22 mouse cellular contexts compared by ENCODE assay signal in the genomic region with DNA sequence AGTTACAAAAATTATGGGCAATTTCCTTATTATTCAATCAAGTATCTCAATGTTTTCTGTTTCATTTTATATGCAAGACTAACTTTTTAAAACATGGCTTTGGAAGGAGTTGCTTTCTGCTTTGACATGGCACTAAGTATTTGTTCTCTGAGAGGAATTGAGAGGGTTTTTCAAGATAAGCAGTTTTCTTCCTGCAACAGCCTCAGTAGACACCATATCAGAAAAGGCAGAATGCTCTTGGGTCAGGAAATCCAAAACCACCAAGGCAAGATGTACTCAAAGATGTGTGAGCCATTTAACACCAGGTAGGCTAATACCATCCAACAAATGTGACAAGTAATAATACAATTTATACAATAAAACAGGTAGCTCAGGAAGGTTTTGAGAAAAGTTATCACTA.
DNase-seq lines count a peak whose midpoint lies in the region; ATAC-seq and TF ChIP-seq lines count a peak whose summit lies in the region.
"Had no signal": no experiment of that assay in that cellular context is flagged by ENCODE, and none has a peak within 500 bp of the region (broad histone marks: within the 10 kb centered on the region; RNA-seq: fewer than 3 reads in every experiment).

No protein-coding gene starts in this region.

- no peaks in the 10 kb centered on the region for H3K79me2 ChIP-seq in MEL (ENCODE audit: control insufficient read depth, insufficient read depth, low read length, poor library complexity)

- no peak for TF ChIP-seq RAD21 in MEL (IDR thresholded peaks at IDR 0.05; ENCODE audit: low read depth, low read length)

- TF ChIP-seq EP300 in MEL (IDR thresholded peaks at IDR 0.05; ENCODE audit: low read depth in 1 of 2, low read length in 2 of 2) = peak in 1 of 2 experiments; percentile 14; a peak in 1 of 4 replicates

- no peaks in the 10 kb centered on the region for H3K4me1 ChIP-seq in MEL (ENCODE audit: control insufficient read depth in 1 of 2, insufficient read depth in 2 of 2, low read length in 2 of 2)
- H3K4me1 ChIP-seq: embryonic facial prominence, embryonic 10.5 days; embryonic facial prominence, embryonic 12.5 days; forebrain, embryonic 10.5 days; forebrain, embryonic 12.5 days had no signal

- ATAC-seq in common myeloid progenitor, adult 5-6 weeks (replicated peaks; ENCODE audit: low read depth, poor library complexity, severe bottlenecking) = peak; percentile 89
- peak; percentile 86 for ATAC-seq in megakaryocyte progenitor cell, adult 5-6 weeks (replicated peaks; ENCODE audit: poor library complexity)
- ATAC-seq: forebrain, embryonic 14.5 days; forebrain, embryonic 16.5 days had no signal

- no peak overlapping the region for H3K9ac ChIP-seq in MEL (ENCODE audit: control insufficient read depth, low read depth, low read length, poor library complexity, severe bottlenecking)
- H3K9ac ChIP-seq: embryonic facial prominence, embryonic 12.5 days; forebrain, embryonic 12.5 days had no signal

- H3K27ac ChIP-seq in MEL (ENCODE audit: control insufficient read depth, low read depth, low read length) = no peak overlapping the region
- H3K27ac ChIP-seq: embryonic facial prominence, embryonic 10.5 days; embryonic facial prominence, embryonic 12.5 days; forebrain, embryonic 10.5 days; forebrain, embryonic 12.5 days had no signal

- H3K36me3 ChIP-seq in MEL (ENCODE audit: control insufficient read depth in 1 of 2, insufficient read depth in 2 of 2, low read length in 2 of 2) = no peaks in the 10 kb centered on the region
- H3K36me3 ChIP-seq: embryonic facial prominence, embryonic 10.5 days; embryonic facial prominence, embryonic 12.5 days; forebrain, embryonic 10.5 days; forebrain, embryonic 12.5 days had no signal

- no peak for TF ChIP-seq CTCF in MEL (IDR thresholded peaks at IDR 0.05 in 2 of 3, conservative IDR thresholded peaks at IDR 0.05 in 1 of 3; ENCODE audit: control insufficient read depth in 1 of 3, insufficient read depth in 1 of 3, low read depth in 2 of 3, low read length in 3 of 3, poor library complexity in 1 of 3, severe bottlenecking in 1 of 3)

- TF ChIP-seq POLR2A in MEL (IDR thresholded peaks at IDR 0.05; ENCODE audit: control insufficient read depth in 1 of 2, insufficient read depth in 1 of 2, low read depth in 1 of 2, low read length in 2 of 2, poor library complexity in 1 of 2) = no peak

- DNase-seq in MEL (ENCODE audit: low read depth, low spot score) = peak; percentile 2
- DNase-seq in B cell, adult 2 months = no peak
- no peak for DNase-seq in lung, postnatal 10 days
- no peak for DNase-seq in right cerebral cortex, postnatal 14 days
- no peak for DNase-seq in thymus, postnatal 0 days (ENCODE audit: low spot score)
- DNase-seq: adrenal gland, adult 2 months; adrenal gland, postnatal 10 days; adrenal gland, postnatal 25 days; cerebellum, adult 11 months; cerebellum, adult 18-20 months; cerebellum, adult 8-10 months; cerebellum, adult 9-11 months; cerebellum, postnatal 14 days; cerebellum, postnatal 36 days had no signal

- H3K27me3 ChIP-seq in MEL (ENCODE audit: control insufficient read depth in 1 of 2, insufficient read depth in 2 of 2, low read length in 2 of 2) = no peaks in the 10 kb centered on the region; a peak in 1 of 4 replicates
- H3K27me3 ChIP-seq: embryonic facial prominence, embryonic 12.5 days; forebrain, embryonic 12.5 days had no signal

- H3K9me3 ChIP-seq in MEL (replicated peaks; ENCODE audit: insufficient read depth, low read length) = no peaks in the 10 kb centered on the region
- H3K9me3 ChIP-seq: embryonic facial prominence, embryonic 10.5 days; embryonic facial prominence, embryonic 12.5 days; forebrain, embryonic 10.5 days; forebrain, embryonic 12.5 days had no signal

- H3K4me3 ChIP-seq in MEL (ENCODE audit: control insufficient read depth in 1 of 2, insufficient read depth in 1 of 2, low read depth in 2 of 2, low read length in 2 of 2) = no peak overlapping the region
- H3K4me3 ChIP-seq: embryonic facial prominence, embryonic 10.5 days; embryonic facial prominence, embryonic 12.5 days; forebrain, embryonic 10.5 days; forebrain, embryonic 12.5 days had no signal

TF ChIP-seq in MEL, 35 proteins besides CTCF, POLR2A, EP300 and RAD21:
- TF ChIP-seq GATA1 (IDR thresholded peaks at IDR 0.05; ENCODE audit: low read depth, low read length) (no peak), MYC (IDR thresholded peaks at IDR 0.05; ENCODE audit: low read depth, low read length) (no peak), TCF12 (IDR thresholded peaks at IDR 0.05; ENCODE audit: low read depth, low read length) (peak; percentile 45; the same call in 1 of the 2 replicates), KAT2A (conservative IDR thresholded peaks at IDR 0.05; ENCODE audit: low read depth, low read length) (no peak)
